Mouse (Mus musculus): ENCODE measurements around the gene Pim1. TPM values are rescaled to one million over a fixed set of nuclear protein-coding genes. Genes with fewer than 3 reads are reported as not detected.

Pim1 gene
- polyA plus RNA-seq, 1 experiment from 2014 or later = 13.5 TPM

GRCm38 (mm10) chr17:29460119-29460505 is 30.4 kb upstream of the Pim1 start:
- 33% methylated on average over 5 of the region's 5 CpGs for WGBS
- Histone ChIP-seq H3K27ac (ENCODE audit: low read length) (peak overlapping the region; percentile 10; the same call in 1 of the 2 replicates), H3K9ac (ENCODE audit: low read length) (no peak overlapping the region), H3K36me3 (ENCODE audit: control insufficient read depth, insufficient read depth, low read length) (no peaks in the 10 kb centered on the region), H3K4me3 (replicated peaks; ENCODE audit: low read length) (no peak overlapping the region), H3K27me3 (ENCODE audit: control insufficient read depth, insufficient read depth, low read length) (no peaks in the 10 kb centered on the region), H3K4me1 (ENCODE audit: control insufficient read depth, insufficient read depth, low read length) (peaks cover 24% of the 10 kb centered on the region), H3K4me2 (ENCODE audit: low read depth, low read length) (0 out of 2 replicates have a peak overlapping the region, but pooled peaks have one; percentile 44), H3K9me3 (replicated peaks; ENCODE audit: control insufficient read depth, low read length) (no peaks in the 10 kb centered on the region)
- ATAC-seq (ENCODE audit: insufficient read depth, low FRiP score) = no peak

GRCm38 (mm10) chr17:29463627-29464026 is 26.9 kb upstream of the Pim1 start:
- Histone ChIP-seq H3K9ac (ENCODE audit: low read length) (peak overlapping the region; percentile 62), H3K4me3 (replicated peaks; ENCODE audit: low read length) (peak overlapping the region; percentile 31), H3K36me3 (ENCODE audit: control insufficient read depth, insufficient read depth, low read length) (no peaks in the 10 kb centered on the region), H3K27ac (ENCODE audit: low read length) (peak overlapping the region; percentile 89), H3K4me2 (ENCODE audit: low read depth, low read length) (peak overlapping the region; percentile 55), H3K4me1 (ENCODE audit: control insufficient read depth, insufficient read depth, low read length) (peaks cover 25% of the 10 kb centered on the region), H3K27me3 (ENCODE audit: control insufficient read depth, insufficient read depth, low read length) (no peaks in the 10 kb centered on the region), H3K9me3 (replicated peaks; ENCODE audit: control insufficient read depth, low read length) (no peaks in the 10 kb centered on the region)
- ATAC-seq (ENCODE audit: insufficient read depth, low FRiP score) = peak; percentile 39
- WGBS = 16% methylated on average over 13 of the region's 13 CpGs

GRCm38 (mm10) chr17:29464068-29464467 is 26.5 kb upstream of the Pim1 start:
- Histone ChIP-seq H3K27ac (ENCODE audit: low read length) (peak overlapping the region; percentile 89), H3K36me3 (ENCODE audit: control insufficient read depth, insufficient read depth, low read length) (no peaks in the 10 kb centered on the region), H3K4me2 (ENCODE audit: low read depth, low read length) (peak overlapping the region; percentile 55), H3K4me1 (ENCODE audit: control insufficient read depth, insufficient read depth, low read length) (peaks cover 25% of the 10 kb centered on the region), H3K9me3 (replicated peaks; ENCODE audit: control insufficient read depth, low read length) (no peaks in the 10 kb centered on the region), H3K27me3 (ENCODE audit: control insufficient read depth, insufficient read depth, low read length) (no peaks in the 10 kb centered on the region), H3K9ac (ENCODE audit: low read length) (peak overlapping the region; percentile 62), H3K4me3 (replicated peaks; ENCODE audit: low read length) (peak overlapping the region; percentile 31)
- peak; percentile 81 for ATAC-seq (ENCODE audit: insufficient read depth, low FRiP score)
- WGBS = 4% methylated on average over 14 of the region's 14 CpGs

GRCm38 (mm10) chr17:29464519-29465140 is 25.9 kb upstream of the Pim1 start:
- peak overlapping the region; percentile 55 for H3K4me2 ChIP-seq (ENCODE audit: low read depth, low read length)
- H3K9me3 ChIP-seq (replicated peaks; ENCODE audit: control insufficient read depth, low read length) = no peaks in the 10 kb centered on the region
- no peak for ATAC-seq (ENCODE audit: insufficient read depth, low FRiP score)
- no peaks in the 10 kb centered on the region for H3K27me3 ChIP-seq (ENCODE audit: control insufficient read depth, insufficient read depth, low read length)
- WGBS = 19% methylated on average over 17 of the region's 17 CpGs
- peaks cover 21% of the 10 kb centered on the region for H3K4me1 ChIP-seq (ENCODE audit: control insufficient read depth, insufficient read depth, low read length)
- H3K36me3 ChIP-seq (ENCODE audit: control insufficient read depth, insufficient read depth, low read length) = no peaks in the 10 kb centered on the region
- peak overlapping the region; percentile 89 for H3K27ac ChIP-seq (ENCODE audit: low read length)
- H3K9ac ChIP-seq (ENCODE audit: low read length) = peak overlapping the region; percentile 62
- peak overlapping the region; percentile 31 for H3K4me3 ChIP-seq (replicated peaks; ENCODE audit: low read length)

- H3K27me3 ChIP-seq (ENCODE audit: control insufficient read depth, insufficient read depth, low read length) = no peaks in the 10 kb centered on the region
- no peaks in the 10 kb centered on the region for H3K36me3 ChIP-seq (ENCODE audit: control insufficient read depth, insufficient read depth, low read length)
- H3K9ac ChIP-seq (ENCODE audit: low read length) = no peak overlapping the region
- H3K4me1 ChIP-seq (ENCODE audit: control insufficient read depth, insufficient read depth, low read length) = peaks cover 23% of the 10 kb centered on the region
- H3K4me2 ChIP-seq (ENCODE audit: low read depth, low read length) = no peak overlapping the region
- H3K27ac ChIP-seq (ENCODE audit: low read length) = no peak overlapping the region
- no peaks in the 10 kb centered on the region for H3K9me3 ChIP-seq (replicated peaks; ENCODE audit: control insufficient read depth, low read length)
- 50% methylated on average over 9 of the region's 9 CpGs for WGBS
- no peak overlapping the region for H3K4me3 ChIP-seq (replicated peaks; ENCODE audit: low read length)
- ATAC-seq (ENCODE audit: insufficient read depth, low FRiP score) = no peak
Observed at GRCm38 (mm10) chr17:29465405-29466010, 25.0 kb upstream of the Pim1 start.

GRCm38 (mm10) chr17:29467030-29467429 is 23.5 kb upstream of the Pim1 start:
- 40% methylated on average over 10 of the region's 11 CpGs for WGBS
- peaks cover 26% of the 10 kb centered on the region for H3K4me1 ChIP-seq (ENCODE audit: control insufficient read depth, insufficient read depth, low read length)
- no peaks in the 10 kb centered on the region for H3K9me3 ChIP-seq (replicated peaks; ENCODE audit: control insufficient read depth, low read length)
- no peak for ATAC-seq (ENCODE audit: insufficient read depth, low FRiP score)
- peak overlapping the region; percentile 49 for H3K4me2 ChIP-seq (ENCODE audit: low read depth, low read length)
- no peaks in the 10 kb centered on the region for H3K27me3 ChIP-seq (ENCODE audit: control insufficient read depth, insufficient read depth, low read length)
- H3K27ac ChIP-seq (ENCODE audit: low read length) = no peak overlapping the region; the same call in 1 of the 2 replicates
- H3K9ac ChIP-seq (ENCODE audit: low read length) = no peak overlapping the region
- no peak overlapping the region for H3K4me3 ChIP-seq (replicated peaks; ENCODE audit: low read length)
- H3K36me3 ChIP-seq (ENCODE audit: control insufficient read depth, insufficient read depth, low read length) = no peaks in the 10 kb centered on the region

- WGBS = 95% methylated on average over 10 of the region's 10 CpGs
- H3K36me3 ChIP-seq (ENCODE audit: control insufficient read depth, insufficient read depth, low read length) = no peaks in the 10 kb centered on the region
- H3K9ac ChIP-seq (ENCODE audit: low read length) = no peak overlapping the region
- H3K27me3 ChIP-seq (ENCODE audit: control insufficient read depth, insufficient read depth, low read length) = no peaks in the 10 kb centered on the region
- H3K4me1 ChIP-seq (ENCODE audit: control insufficient read depth, insufficient read depth, low read length) = peaks cover 11% of the 10 kb centered on the region
- no peak overlapping the region for H3K4me2 ChIP-seq (ENCODE audit: low read depth, low read length)
- H3K9me3 ChIP-seq (replicated peaks; ENCODE audit: control insufficient read depth, low read length) = no peaks in the 10 kb centered on the region; the same call in 1 of the 2 replicates
- H3K4me3 ChIP-seq (replicated peaks; ENCODE audit: low read length) = no peak overlapping the region
- H3K27ac ChIP-seq (ENCODE audit: low read length) = no peak overlapping the region
- ATAC-seq (ENCODE audit: insufficient read depth, low FRiP score) = no peak
Observed at GRCm38 (mm10) chr17:29473466-29473865, 17.1 kb upstream of the Pim1 start.

- no peak overlapping the region for H3K9ac ChIP-seq (ENCODE audit: low read length)
- ATAC-seq (ENCODE audit: insufficient read depth, low FRiP score) = no peak
- 67% methylated on average over 2 of the region's 2 CpGs for WGBS
Observed at GRCm38 (mm10) chr17:29474036-29474435, 16.5 kb upstream of the Pim1 start.

GRCm38 (mm10) chr17:29475142-29475541 is 15.4 kb upstream of the Pim1 start:
- no peak for ATAC-seq (ENCODE audit: insufficient read depth, low FRiP score)
- Histone ChIP-seq H3K9ac (ENCODE audit: low read length) (no peak overlapping the region), H3K36me3 (ENCODE audit: control insufficient read depth, insufficient read depth, low read length) (no peaks in the 10 kb centered on the region), H3K27ac (ENCODE audit: low read length) (no peak overlapping the region), H3K4me3 (replicated peaks; ENCODE audit: low read length) (no peak overlapping the region), H3K9me3 (replicated peaks; ENCODE audit: control insufficient read depth, low read length) (no peaks in the 10 kb centered on the region; the same call in 1 of the 2 replicates), H3K4me2 (ENCODE audit: low read depth, low read length) (no peak overlapping the region), H3K27me3 (ENCODE audit: control insufficient read depth, insufficient read depth, low read length) (no peaks in the 10 kb centered on the region), H3K4me1 (ENCODE audit: control insufficient read depth, insufficient read depth, low read length) (peaks cover 5% of the 10 kb centered on the region)
- 92% methylated on average over 3 of the region's 3 CpGs for WGBS

More at GRCm38 (mm10) chr17:29474036-29474435, 16.5 kb upstream of the Pim1 start:
- no peak overlapping the region for H3K4me2 ChIP-seq (ENCODE audit: low read depth, low read length)
- H3K27me3 ChIP-seq (ENCODE audit: control insufficient read depth, insufficient read depth, low read length) = no peaks in the 10 kb centered on the region
- H3K4me3 ChIP-seq (replicated peaks; ENCODE audit: low read length) = no peak overlapping the region
- no peaks in the 10 kb centered on the region; the same call in 1 of the 2 replicates for H3K9me3 ChIP-seq (replicated peaks; ENCODE audit: control insufficient read depth, low read length)
- no peaks in the 10 kb centered on the region for H3K36me3 ChIP-seq (ENCODE audit: control insufficient read depth, insufficient read depth, low read length)
- peaks cover 11% of the 10 kb centered on the region for H3K4me1 ChIP-seq (ENCODE audit: control insufficient read depth, insufficient read depth, low read length)
- no peak overlapping the region for H3K27ac ChIP-seq (ENCODE audit: low read length)

Data from stomach, embryonic 16.5 days (tissue).